Mouse (Mus musculus) brown adipose tissue, adult 24 weeks (tissue): ENCODE measurements around the gene Sel1l. TPM values are rescaled to one million over a fixed set of nuclear protein-coding genes. Genes with fewer than 3 reads are reported as not detected.

Experiments used
- H3K27ac ChIP-seq: fragments of 200-500 bp; replicated peaks from 2 replicates; pipeline ENCODE4 v1.5.1; 2012; ENCODE audit warnings: low read depth, mild to moderate bottlenecking, low read length
- H3K4me1 ChIP-seq: fragments of 200-500 bp; 2 replicates; pipeline ENCODE4 v1.6.1; 2012; ENCODE audit warnings: low read length, mixed read lengths; ENCODE audit not compliant: control insufficient read depth, insufficient read depth, insufficient read length
- H3K4me3 ChIP-seq: fragments of 200-500 bp; 2 replicates; pipeline ENCODE4 v1.5.1; 2012; ENCODE audit warnings: low read depth, mild to moderate bottlenecking, low read length, moderate library complexity; ENCODE audit not compliant: insufficient read depth
- polyA plus RNA-seq: library from polyadenylated mRNA; stranded (reverse); fragments of >200 nt; gene quantifications from 2 replicates; pipeline ENCODE4 v1.2.4, GENCODE M21; 2012; ENCODE audit not compliant: missing spikeins, insufficient read depth, insufficient read length

Gene Sel1l
- polyA plus RNA-seq, 1 experiment = 46.6 TPM

GRCm38 (mm10) chr12:91776342-91776741 is 72.6 kb downstream of the Sel1l start:
- Histone ChIP-seq H3K4me1 (no peaks in the 10 kb centered on the region), H3K27ac (no peak overlapping the region), H3K4me3 (no peak overlapping the region)

- H3K27ac ChIP-seq = no peak overlapping the region
- H3K4me3 ChIP-seq = no peak overlapping the region
- no peaks in the 10 kb centered on the region for H3K4me1 ChIP-seq
Observed at GRCm38 (mm10) chr12:91774811-91775284, 74.1 kb downstream of the Sel1l start.

- H3K4me1 ChIP-seq = peaks cover 4% of the 10 kb centered on the region; the same call in 1 of the 2 replicates
- no peak overlapping the region for H3K4me3 ChIP-seq
- H3K27ac ChIP-seq = no peak overlapping the region
Observed at GRCm38 (mm10) chr12:91768871-91769270, 80.1 kb downstream of the Sel1l start.

- no peak overlapping the region for H3K4me3 ChIP-seq
- H3K4me1 ChIP-seq = peaks cover 4% of the 10 kb centered on the region; the same call in 1 of the 2 replicates
- no peak overlapping the region for H3K27ac ChIP-seq
Observed at GRCm38 (mm10) chr12:91768176-91768575, 80.8 kb downstream of the Sel1l start.

- peak overlapping the region; percentile 50 for H3K4me3 ChIP-seq
- 0 out of 2 replicates have a peak overlapping the region, but pooled peaks have one; percentile 2 for H3K27ac ChIP-seq
Observed at GRCm38 (mm10) chr12:91766338-91767107, 82.4 kb downstream of the Sel1l start.

GRCm38 (mm10) chr12:91765504-91765903 is 83.5 kb downstream of the Sel1l start:
- Histone ChIP-seq H3K4me3 (peak overlapping the region; percentile 2; the same call in 1 of the 2 replicates), H3K27ac (0 out of 2 replicates have a peak overlapping the region, but pooled peaks have one; percentile 17), H3K4me1 (peaks cover 4% of the 10 kb centered on the region; the same call in 1 of the 2 replicates)

More at GRCm38 (mm10) chr12:91766338-91767107, 82.4 kb downstream of the Sel1l start:
- peaks cover 4% of the 10 kb centered on the region; the same call in 1 of the 2 replicates for H3K4me1 ChIP-seq

- H3K27ac ChIP-seq = no peak overlapping the region
- H3K4me1 ChIP-seq = peaks cover 4% of the 10 kb centered on the region; the same call in 1 of the 2 replicates
- 0 out of 2 replicates have a peak overlapping the region, but pooled peaks have one; percentile 2 for H3K4me3 ChIP-seq
Observed at GRCm38 (mm10) chr12:91765054-91765453, 83.9 kb downstream of the Sel1l start.

- Histone ChIP-seq H3K4me3 (no peak overlapping the region), H3K4me1 (peaks cover 4% of the 10 kb centered on the region; the same call in 1 of the 2 replicates), H3K27ac (0 out of 2 replicates have a peak overlapping the region, but pooled peaks have one; percentile 15)
Observed at GRCm38 (mm10) chr12:91764471-91764870, 84.5 kb downstream of the Sel1l start.

- no peak overlapping the region for H3K4me3 ChIP-seq
- no peak overlapping the region for H3K27ac ChIP-seq
- H3K4me1 ChIP-seq = peaks cover 4% of the 10 kb centered on the region; the same call in 1 of the 2 replicates
Observed at GRCm38 (mm10) chr12:91759836-91760235, 89.1 kb downstream of the Sel1l start.

GRCm38 (mm10) chr12:91757854-91758562 is 90.9 kb downstream of the Sel1l start:
- Histone ChIP-seq H3K4me1 (no peaks in the 10 kb centered on the region), H3K4me3 (no peak overlapping the region), H3K27ac (no peak overlapping the region)

GRCm38 (mm10) chr12:91756562-91757166 is 92.3 kb downstream of the Sel1l start:
- Histone ChIP-seq H3K4me1 (no peaks in the 10 kb centered on the region), H3K27ac (no peak overlapping the region), H3K4me3 (no peak overlapping the region)

Other genes starting within 250 kb of the Sel1l start
- gene Ston2, start 60.8 kb downstream of the Sel1l start, polyA plus RNA-seq = 0.83 and 2.1 TPM in 2 replicates